Mouse (Mus musculus) forebrain, postnatal 0 days (tissue): ENCODE data around the gene Clic1. TPM values are rescaled to one million over a fixed set of nuclear protein-coding genes. Genes with fewer than 3 reads are reported as not detected.

Source experiments
- ATAC-seq: fragments of 200-750 bp; cut with Nextera tagmentation; 2 replicates; pipeline ENCODE4 v1.8.0; 2017; ENCODE audit warnings: mild to moderate bottlenecking, moderate library complexity
- DNase-seq: peaks from one replicate; pipeline ENCODE4 v3.0.0-alpha.2; 2015
- H3K27ac ChIP-seq: fragments of 300-500 bp; sonication (generic); 2 replicates; pipeline ENCODE4 v1.5.1; 2014; ENCODE audit warnings: low read depth, mild to moderate bottlenecking, antibody characterized with exemption, low read length, moderate library complexity, mixed read lengths
- H3K27me3 ChIP-seq: fragments of 300-500 bp; sonication (generic); 2 replicates; pipeline ENCODE4 v1.6.1; 2014; ENCODE audit warnings: mild to moderate bottlenecking, low read length, mixed read lengths; ENCODE audit not compliant: insufficient read depth
- H3K36me3 ChIP-seq: fragments of 300-500 bp; sonication (generic); 2 replicates; pipeline ENCODE4 v1.6.1; 2014; ENCODE audit warnings: mild to moderate bottlenecking, moderate library complexity; ENCODE audit not compliant: insufficient read depth
- H3K4me1 ChIP-seq: fragments of 300-500 bp; sonication (generic); 2 replicates; pipeline ENCODE4 v1.6.1; 2014; ENCODE audit warnings: antibody characterized with exemption; ENCODE audit not compliant: insufficient read depth
- H3K4me2 ChIP-seq: fragments of 300-500 bp; sonication (generic); 2 replicates; pipeline ENCODE4 v1.6.1; 2014; ENCODE audit warnings: low read depth, mild to moderate bottlenecking, moderate library complexity
- H3K4me3 ChIP-seq: fragments of 300-500 bp; sonication (generic); 2 replicates; pipeline ENCODE4 v1.5.1; 2014; ENCODE audit warnings: low read depth, low read length, mixed read lengths
- H3K9ac ChIP-seq: fragments of 300-500 bp; sonication (generic); 2 replicates; pipeline ENCODE4 v1.6.1; 2014; ENCODE audit warnings: mild to moderate bottlenecking
- H3K9me3 ChIP-seq: fragments of 300-500 bp; sonication (generic); 2 replicates; pipeline ENCODE4 v1.6.1; 2016; ENCODE audit warnings: low read length
- CTCF ChIP-seq: sonication (generic); IDR thresholded peaks from 2 replicates; pipeline ENCODE4 v1.5.1; 2016; ENCODE audit warnings: antibody characterized with exemption, control low read depth, low read depth
- WGBS: fragments of 180-500 bp; shearing (Covaris S2); extraction: QIAGEN DNeasy Blood & Tissue Kit; methylation state at CpG from one replicate; pipeline ENCODE4 v1.1.7; 2014; 5-methylcytosine and 5-hydroxymethylcytosine counted together
- polyA plus RNA-seq: library from polyadenylated mRNA; unstranded; fragments of >200 nt; fragmentation: Nextera tagmentation; extraction: Ambion mirVana; gene quantifications from 2 replicates; pipeline ENCODE4 v1.2.1, GENCODE M21; 2015
- total RNA-seq: library from RNA; depleted of rRNA; stranded (reverse); fragments of >200 nt; gene quantifications from 2 replicates; pipeline ENCODE4 v1.2.3, GENCODE M21; 2014

Clic1 gene
- total and polyA plus RNA-seq, 2 experiments from 2014 or later, result 26.8 to 47.9 TPM

GRCm38 (mm10) chr17:35050126-35050750 is 472 bp downstream of the Clic1 start:
- 3% methylated on average over 26 of the region's 27 CpGs for WGBS
- H3K4me1 ChIP-seq, result peaks cover 12% of the 10 kb centered on the region; the same call in 1 of the 2 replicates
- peak overlapping the region; percentile 59 for H3K4me2 ChIP-seq
- no peaks in the 10 kb centered on the region for H3K9me3 ChIP-seq
- H3K36me3 ChIP-seq, result 0 out of 2 replicates have a peak, but pooled peaks cover 5% of the 10 kb centered on the region
- TF ChIP-seq CTCF, result no peak
- peak overlapping the region; percentile 77 for H3K27ac ChIP-seq
- H3K4me3 ChIP-seq, result peak overlapping the region; percentile 36
- H3K9ac ChIP-seq, result peak overlapping the region; percentile 48
- no peak for ATAC-seq
- DNase-seq, result no peak
- no peaks in the 10 kb centered on the region for H3K27me3 ChIP-seq

DNA sequence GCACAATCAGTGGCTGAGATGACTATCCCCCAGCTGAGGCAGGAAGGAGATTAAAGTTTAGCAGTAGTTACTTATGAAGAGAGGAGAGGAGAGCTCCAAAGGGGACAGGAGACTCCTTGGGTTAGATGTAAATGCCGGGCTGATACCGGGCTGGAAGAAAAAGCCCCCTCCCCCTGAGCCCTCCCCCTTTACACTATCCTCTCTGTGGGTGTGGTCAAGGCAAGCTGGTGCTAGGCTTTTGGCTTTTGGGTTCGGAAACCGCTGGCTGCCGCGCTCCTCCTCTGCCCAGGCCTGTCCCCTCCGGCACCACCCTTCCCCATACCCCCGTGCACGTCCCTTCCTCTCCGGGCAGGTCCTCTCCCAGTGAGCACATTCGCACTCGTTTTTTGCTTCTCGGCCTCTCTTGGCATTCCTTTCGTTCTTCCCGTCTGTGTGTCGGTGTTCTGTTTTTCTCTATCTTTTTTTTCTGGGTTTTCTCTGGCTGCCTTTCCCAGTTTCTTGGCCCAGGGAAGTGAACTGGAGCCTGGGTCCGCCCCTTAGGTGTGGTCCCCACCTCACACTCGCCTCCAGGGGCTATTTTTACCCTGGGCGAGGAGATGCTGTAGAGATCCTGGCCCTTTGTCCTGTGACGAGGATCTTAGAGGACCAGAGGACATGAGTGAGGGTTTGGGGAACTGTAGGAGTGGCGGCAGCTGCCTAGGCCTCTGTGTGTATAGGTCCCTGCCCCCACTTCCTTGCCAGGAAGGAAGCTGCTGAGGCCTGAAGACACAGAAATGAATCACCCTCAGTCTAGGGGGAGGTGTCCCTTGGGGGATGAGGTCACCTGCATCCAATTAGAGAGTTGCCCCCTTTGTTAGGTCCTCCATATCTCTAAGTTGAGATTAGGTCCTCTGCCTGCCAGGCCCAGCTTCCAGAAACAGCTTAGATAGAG is 1.7 kb downstream of the Clic1 start:
- no peaks in the 10 kb centered on the region for H3K9me3 ChIP-seq
- peaks cover 7% of the 10 kb centered on the region; the same call in 1 of the 2 replicates for H3K4me1 ChIP-seq
- H3K9ac ChIP-seq, result peak overlapping the region; percentile 43
- peak overlapping the region; percentile 59 for H3K4me2 ChIP-seq
- no peaks in the 10 kb centered on the region for H3K27me3 ChIP-seq
- WGBS, result 4% methylated on average over 21 of the region's 21 CpGs
- peak; percentile 63 for ATAC-seq
- peak overlapping the region; percentile 25 for H3K4me3 ChIP-seq
- no peak for TF ChIP-seq CTCF
- peak overlapping the region; percentile 65 for H3K27ac ChIP-seq
- 0 out of 2 replicates have a peak, but pooled peaks cover 5% of the 10 kb centered on the region for H3K36me3 ChIP-seq
- DNase-seq, result peak; percentile 60

DNA sequence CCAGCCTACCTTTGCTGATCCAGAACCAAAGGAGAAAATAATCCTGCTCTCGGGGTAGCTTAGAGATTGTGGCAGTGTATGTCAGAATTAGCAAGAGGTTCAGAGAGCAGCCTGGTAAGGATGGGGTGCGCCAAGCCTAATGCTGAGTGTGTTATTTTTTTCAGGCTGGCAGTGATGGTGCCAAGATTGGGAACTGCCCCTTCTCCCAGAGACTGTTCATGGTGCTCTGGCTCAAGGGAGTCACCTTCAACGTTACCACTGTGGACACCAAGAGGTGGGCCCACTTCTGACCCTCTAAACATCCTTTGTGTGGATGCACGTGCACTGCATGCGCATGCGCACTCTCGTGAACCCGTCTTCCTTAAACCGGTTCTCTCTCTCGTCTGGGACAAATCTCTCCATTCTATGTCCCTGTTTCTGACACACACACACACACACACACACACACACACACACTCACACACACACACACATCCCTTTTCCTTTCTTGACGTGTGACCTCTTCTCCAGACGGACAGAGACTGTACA is 2.6 kb downstream of the Clic1 start:
- 0 out of 2 replicates have a peak, but pooled peaks cover 7% of the 10 kb centered on the region for H3K4me1 ChIP-seq
- peak; percentile 16; the same call in 1 of the 2 replicates for ATAC-seq
- H3K27me3 ChIP-seq, result no peaks in the 10 kb centered on the region
- DNase-seq, result no peak
- H3K4me2 ChIP-seq, result 0 out of 2 replicates have a peak overlapping the region, but pooled peaks have one; percentile 59
- H3K9ac ChIP-seq, result no peak overlapping the region
- TF ChIP-seq CTCF, result no peak
- peak overlapping the region; percentile 65; the same call in 1 of the 2 replicates for H3K27ac ChIP-seq
- 74% methylated on average over 12 of the region's 12 CpGs for WGBS
- no peak overlapping the region for H3K4me3 ChIP-seq
- 0 out of 2 replicates have a peak, but pooled peaks cover 5% of the 10 kb centered on the region for H3K36me3 ChIP-seq
- no peaks in the 10 kb centered on the region for H3K9me3 ChIP-seq

GRCm38 (mm10) chr17:35055691-35056495 is 6.1 kb downstream of the Clic1 start:
- H3K27ac ChIP-seq, result no peak overlapping the region
- no peak for TF ChIP-seq CTCF
- 90% methylated on average over 7 of the region's 7 CpGs for WGBS
- H3K4me2 ChIP-seq, result no peak overlapping the region
- ATAC-seq (no peak), DNase-seq (no peak)
- H3K36me3 ChIP-seq, result peaks cover 7% of the 10 kb centered on the region
- H3K9ac ChIP-seq, result no peak overlapping the region
- no peak overlapping the region for H3K4me3 ChIP-seq
- no peaks in the 10 kb centered on the region for H3K9me3 ChIP-seq
- H3K27me3 ChIP-seq, result no peaks in the 10 kb centered on the region
- peaks cover 16% of the 10 kb centered on the region; the same call in 1 of the 2 replicates for H3K4me1 ChIP-seq

DNA sequence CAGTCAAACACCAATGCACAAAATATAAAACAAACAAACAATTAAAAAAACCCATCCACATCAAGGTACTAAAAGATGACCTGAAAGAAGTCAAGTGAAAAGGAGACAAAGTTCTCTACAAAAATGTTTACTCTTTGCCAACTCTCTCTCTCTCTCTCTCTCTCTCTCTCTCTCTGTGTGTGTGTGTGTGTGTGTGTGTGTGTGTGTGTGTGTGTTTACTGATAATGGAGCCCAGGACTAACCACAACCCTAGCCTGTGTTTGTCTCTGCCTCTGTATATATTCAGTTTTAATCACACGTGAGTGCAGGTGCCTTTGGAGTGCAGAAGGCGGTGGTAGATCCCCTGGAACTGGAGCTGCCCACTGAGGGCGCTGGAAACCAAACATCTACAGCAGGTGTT is 7.3 kb downstream of the Clic1 start:
- ATAC-seq, result no peak
- H3K9me3 ChIP-seq, result no peaks in the 10 kb centered on the region
- DNase-seq, result no peak
- WGBS, result 79% methylated on average over 3 of the region's 3 CpGs
- peaks cover 17% of the 10 kb centered on the region for H3K36me3 ChIP-seq
- no peak overlapping the region for H3K27ac ChIP-seq
- H3K27me3 ChIP-seq, result no peaks in the 10 kb centered on the region
- H3K4me1 ChIP-seq, result peaks cover 10% of the 10 kb centered on the region; the same call in 1 of the 2 replicates
- no peak overlapping the region for H3K9ac ChIP-seq
- no peak for TF ChIP-seq CTCF
- no peak overlapping the region for H3K4me2 ChIP-seq
- H3K4me3 ChIP-seq, result no peak overlapping the region

DNA sequence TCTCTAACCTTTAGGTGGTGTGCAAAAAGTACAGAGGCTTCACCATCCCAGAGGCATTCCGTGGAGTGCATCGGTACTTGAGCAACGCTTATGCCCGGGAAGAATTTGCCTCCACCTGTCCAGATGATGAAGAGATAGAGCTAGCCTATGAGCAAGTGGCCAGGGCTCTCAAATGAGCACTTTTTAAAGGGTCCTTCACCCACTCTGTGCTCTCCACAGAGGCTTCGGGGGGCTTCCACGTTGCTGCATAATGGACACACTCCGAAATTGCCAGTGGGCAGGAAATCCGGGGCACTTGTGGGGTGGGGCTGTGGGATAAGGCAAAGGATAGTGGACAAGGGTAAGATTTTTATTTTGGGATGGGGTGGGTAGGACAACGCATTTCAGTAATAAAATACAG is 8.6 kb downstream of the Clic1 start:
- Histone ChIP-seq H3K4me1 (peaks cover 9% of the 10 kb centered on the region; the same call in 1 of the 2 replicates), H3K4me2 (peak overlapping the region; percentile 83), H3K9ac (peak overlapping the region; percentile 65; the same call in 1 of the 2 replicates), H3K9me3 (no peaks in the 10 kb centered on the region), H3K36me3 (peaks cover 17% of the 10 kb centered on the region), H3K4me3 (peak overlapping the region; percentile 79), H3K27me3 (no peaks in the 10 kb centered on the region), H3K27ac (peak overlapping the region; percentile 86)
- WGBS, result 74% methylated on average over 9 of the region's 9 CpGs
- DNase-seq, result no peak
- no peak for ATAC-seq
- no peak for TF ChIP-seq CTCF
